Mouse (Mus musculus): Measurements from ENCODE around the gene Arpc2.

DNA sequence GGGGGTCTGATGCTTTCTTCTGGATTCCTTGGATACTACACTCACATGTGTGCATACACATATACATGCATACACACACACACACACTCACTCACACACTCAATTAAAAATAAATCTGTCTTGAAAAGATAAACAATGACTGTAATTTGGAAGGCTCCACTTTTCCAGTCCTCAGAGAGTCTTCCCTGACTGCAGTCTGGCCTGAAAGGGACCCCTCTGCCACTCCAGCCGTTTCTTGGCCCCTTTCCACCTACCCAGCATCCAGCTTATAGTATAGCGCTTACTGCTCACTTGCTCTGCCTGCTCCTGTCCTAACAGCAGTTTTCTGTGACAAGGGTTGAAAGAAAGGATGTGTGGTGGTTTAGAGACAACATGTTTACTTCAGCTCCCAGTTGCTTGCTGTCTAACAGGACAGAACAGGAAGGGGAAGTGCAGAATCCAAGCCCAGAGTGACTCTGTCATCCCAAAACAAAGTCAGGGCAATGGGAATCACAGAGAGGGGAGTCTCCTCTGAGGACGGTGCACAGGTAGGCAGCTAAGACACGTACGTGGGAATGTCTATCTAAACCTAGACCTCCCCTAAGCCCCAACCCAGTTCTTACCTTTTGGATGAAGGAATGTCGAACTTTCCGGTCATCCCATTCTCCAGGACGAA lies 57.5 kb downstream of the Arpc2 start:
- TF ChIP-seq CTCF (IDR thresholded peaks at IDR 0.05; ENCODE audit: low read depth, low read length) (no peak), GATA1 (IDR thresholded peaks at IDR 0.05; ENCODE audit: borderline replicate concordance, low read length) (no peak), GATA2 (IDR thresholded peaks at IDR 0.05; ENCODE audit: borderline replicate concordance, low read depth, low read length) (no peak), TAL1 (conservative IDR thresholded peaks at IDR 0.05; ENCODE audit: low read depth, low read length) (no peak)
